ENCODE assay signal across 21 mouse cellular contexts in genomic region chr11:88053821-88054220, GRCm38 (mm10). TPM values are rescaled to one million over a fixed set of nuclear protein-coding genes. Genes with fewer than 3 reads are reported as not detected.
DNase-seq lines count a peak whose midpoint lies in the region; ATAC-seq and TF ChIP-seq lines count a peak whose summit lies in the region.
"Had no signal": no experiment of that assay in that cellular context is flagged by ENCODE, and none has a peak within 500 bp of the region (broad histone marks: within the 10 kb centered on the region; RNA-seq: fewer than 3 reads in every experiment).

No protein-coding gene starts in this region.

- ATAC-seq in liver, embryonic 12.5 days: no peak
- no peak for ATAC-seq in liver, postnatal 0 days
- ATAC-seq: inflammation-experienced regulatory T-cells, adult 6 months had no signal

- H3K27ac ChIP-seq in heart, adult 2 months: no peak overlapping the region
- peak overlapping the region; percentile 25; the same call in 1 of the 2 replicates for H3K27ac ChIP-seq in liver, embryonic 12.5 days
- no peak overlapping the region for H3K27ac ChIP-seq in liver, postnatal 0 days (ENCODE audit: low read depth)
- H3K27ac ChIP-seq: forebrain, embryonic 10.5 days; heart, embryonic 10.5 days; hindbrain, embryonic 14.5 days; layer of hippocampus, adult 2 months; liver, embryonic 13.5 days; lung, embryonic 15.5 days; stomach, postnatal 0 days had no signal

- peaks cover 4% of the 10 kb centered on the region for H3K4me1 ChIP-seq in heart, adult 2 months (ENCODE audit: control insufficient read depth, insufficient read depth, low read length)
- peaks cover 24% of the 10 kb centered on the region for H3K4me1 ChIP-seq in liver, embryonic 12.5 days
- peaks cover 10% of the 10 kb centered on the region for H3K4me1 ChIP-seq in liver, postnatal 0 days (ENCODE audit: insufficient read depth)

- no peaks in the 10 kb centered on the region for H3K27me3 ChIP-seq in heart, adult 2 months (ENCODE audit: control insufficient read depth, insufficient read depth, low read length)
- H3K27me3 ChIP-seq in liver, embryonic 12.5 days (replicated peaks): no peaks in the 10 kb centered on the region
- H3K27me3 ChIP-seq in liver, postnatal 0 days (ENCODE audit: insufficient read depth, low read length): no peaks in the 10 kb centered on the region
- H3K27me3 ChIP-seq: liver, embryonic 13.5 days; lung, embryonic 15.5 days had no signal

- H3K4me2 ChIP-seq in liver, embryonic 12.5 days: no peak overlapping the region
- H3K4me2 ChIP-seq in liver, postnatal 0 days (ENCODE audit: low read depth, low read length): no peak overlapping the region
- H3K4me2 ChIP-seq: hindbrain, embryonic 14.5 days; liver, embryonic 13.5 days; lung, embryonic 15.5 days had no signal

- no peak for TF ChIP-seq EP300 in heart, adult 2 months (IDR thresholded peaks at IDR 0.05; ENCODE audit: insufficient read depth, low read depth, low read length)
- no peak for TF ChIP-seq EP300 in liver, postnatal 0 days (IDR thresholded peaks at IDR 0.05; ENCODE audit: low read depth)

- no peaks in the 10 kb centered on the region; the same call in 1 of the 2 replicates for H3K79me2 ChIP-seq in heart, adult 2 months (replicated peaks; ENCODE audit: control insufficient read depth, insufficient read depth, low read length)

- no peaks in the 10 kb centered on the region for H3K9me3 ChIP-seq in liver, embryonic 12.5 days (replicated peaks)
- no peaks in the 10 kb centered on the region for H3K9me3 ChIP-seq in liver, postnatal 0 days (ENCODE audit: low read length)
- H3K9me3 ChIP-seq: forebrain, embryonic 10.5 days; heart, embryonic 10.5 days; liver, embryonic 13.5 days; lung, embryonic 15.5 days had no signal

- peaks cover 28% of the 10 kb centered on the region for H3K36me3 ChIP-seq in heart, adult 2 months (ENCODE audit: control insufficient read depth, insufficient read depth, low read length)
- H3K36me3 ChIP-seq in liver, embryonic 12.5 days: peaks cover 54% of the 10 kb centered on the region
- peaks cover 32% of the 10 kb centered on the region for H3K36me3 ChIP-seq in liver, postnatal 0 days (replicated peaks; ENCODE audit: insufficient read depth, low read length)

- no peak overlapping the region for H3K4me3 ChIP-seq in heart, adult 2 months
- no peak overlapping the region for H3K4me3 ChIP-seq in liver, embryonic 12.5 days
- no peak overlapping the region for H3K4me3 ChIP-seq in liver, postnatal 0 days (ENCODE audit: low read depth, low read length)
- H3K4me3 ChIP-seq: forebrain, embryonic 10.5 days; heart, embryonic 10.5 days; layer of hippocampus, adult 2 months; liver, embryonic 13.5 days; lung, embryonic 15.5 days had no signal

- DNase-seq in heart, adult 2 months: no peak
- no peak for DNase-seq in heart, postnatal 10 days
- DNase-seq in liver, postnatal 0 days: no peak
- DNase-seq in urinary bladder, postnatal 14 days (ENCODE audit: low spot score): peak; percentile 16
- DNase-seq in urinary bladder, adult 18-20 months (ENCODE audit: low spot score in 2 of 2): no peak
- DNase-seq in embryo, embryonic 9.5 days (ENCODE audit: extremely low spot score): no peak
- DNase-seq: adrenal gland, postnatal 14 days; cerebellum, adult 8-10 months; heart, postnatal 14 days; kidney, adult 9 months; kidney, postnatal 25 days; liver, embryonic 13.5 days; midbrain, embryonic 14.5 days had no signal

- intact Hi-C loops in heart, adult 2 months (cut with DNase I): no loop called here
- intact Hi-C loops in heart, postnatal 10 days (cut with DNase I): no loop called here

- 0 out of 2 replicates have a peak, but pooled peaks have one; percentile 17 for TF ChIP-seq POLR2A in heart, adult 2 months (IDR thresholded peaks at IDR 0.05; ENCODE audit: insufficient read depth, low read depth, low read length)

- no peak overlapping the region for H3K9ac ChIP-seq in heart, adult 2 months (ENCODE audit: low read depth, low read length)
- H3K9ac ChIP-seq in liver, embryonic 12.5 days: no peak overlapping the region
- no peak overlapping the region for H3K9ac ChIP-seq in liver, postnatal 0 days (replicated peaks)
- H3K9ac ChIP-seq: hindbrain, embryonic 14.5 days; liver, embryonic 13.5 days; lung, embryonic 15.5 days had no signal

- 59% methylated on average over 3 of the region's 3 CpGs for WGBS in heart, adult 2 months
- 62% methylated on average over 3 of the region's 3 CpGs for WGBS in liver, embryonic 12.5 days (ENCODE audit: insufficient replicate concordance)
- WGBS in liver, postnatal 0 days (ENCODE audit: insufficient replicate concordance): 69% methylated on average over 3 of the region's 3 CpGs

- TF ChIP-seq CTCF in heart, adult 2 months (IDR thresholded peaks at IDR 0.05): no peak
- TF ChIP-seq CTCF in liver, postnatal 0 days (IDR thresholded peaks at IDR 0.05; ENCODE audit: low read depth): no peak

RNA-seq across cellular contexts. Expression of gene Srsf1, which starts 6.6 kb away (rescaled TPM):
- total RNA-seq in heart, adult 2 months (2021): 10 to 100 TPM; 99.5 to 99.7 TPM
- polyA plus RNA-seq in heart, adult 2 months (2012; rRNA removed): 39.3 and 86.5 TPM in 2 replicates
- total RNA-seq in heart, postnatal 10 days (2021): 100 to 1,000 TPM; 156 to 160 TPM
- polyA plus RNA-seq in liver, embryonic 12.5 days (2016; fragmentation: Nextera tagmentation; extraction: Ambion mirVana): 272 and 273 TPM in 2 replicates
- polyA plus RNA-seq in liver, postnatal 0 days (2015; fragmentation: Nextera tagmentation; extraction: Ambion mirVana): 54.8 and 58.6 TPM in 2 replicates

RNA-seq across cellular contexts. Expression of gene Vezf1, which starts 14.3 kb away (rescaled TPM):
- total RNA-seq in heart, adult 2 months (2021): 10 to 100 TPM; 37.9 to 49.8 TPM
- 22.6 and 34.5 TPM in 2 replicates for polyA plus RNA-seq in heart, adult 2 months (2012; rRNA removed)
- total RNA-seq in heart, postnatal 10 days (2021): 10 to 100 TPM; 44.9 to 45.7 TPM
- 14.6 TPM in 2 replicates for polyA plus RNA-seq in liver, embryonic 12.5 days (2016; fragmentation: Nextera tagmentation; extraction: Ambion mirVana)
- 6.3 TPM in 2 replicates for polyA plus RNA-seq in liver, postnatal 0 days (2015; fragmentation: Nextera tagmentation; extraction: Ambion mirVana)

RNA-seq across cellular contexts. Expression of gene Cuedc1, which starts 44.0 kb away (rescaled TPM):
- 10 to 100 TPM; 49.8 to 55.0 TPM for total RNA-seq in heart, adult 2 months (2021)
- polyA plus RNA-seq in heart, adult 2 months (2012; rRNA removed): 36.2 and 38.7 TPM in 2 replicates
- total RNA-seq in heart, postnatal 10 days (2021): 10 to 100 TPM; 45.6 to 48.4 TPM
- polyA plus RNA-seq in liver, embryonic 12.5 days (2016; fragmentation: Nextera tagmentation; extraction: Ambion mirVana): 3.4 and 4.6 TPM in 2 replicates
- 1.2 and 1.6 TPM in 2 replicates for polyA plus RNA-seq in liver, postnatal 0 days (2015; fragmentation: Nextera tagmentation; extraction: Ambion mirVana)
